Comparison of ENCODE assay signal across 27 mouse cellular contexts in genomic region chr6:30594364-30594763, GRCm38 (mm10). TPM values are rescaled to one million over a fixed set of nuclear protein-coding genes. Genes with fewer than 3 reads are reported as not detected.
DNase-seq lines count a peak whose midpoint lies in the region; ATAC-seq and TF ChIP-seq lines count a peak whose summit lies in the region.
"Had no signal": no experiment of that assay in that cellular context is flagged by ENCODE, and none has a peak within 500 bp of the region (broad histone marks: within the 10 kb centered on the region; RNA-seq: fewer than 3 reads in every experiment).

No protein-coding gene starts in this region.

- WGBS in forebrain, embryonic 11.5 days = 83% methylated on average over 7 of the region's 7 CpGs
- WGBS in forebrain, postnatal 0 days = 87% methylated on average over 7 of the region's 7 CpGs
- 39% methylated on average over 7 of the region's 7 CpGs for WGBS in heart, embryonic 10.5 days
- 73% methylated on average over 7 of the region's 7 CpGs for WGBS in hindbrain, embryonic 13.5 days
- 77% methylated on average over 7 of the region's 7 CpGs for WGBS in hindbrain, embryonic 11.5 days

- no peak overlapping the region for H3K27ac ChIP-seq in forebrain, embryonic 11.5 days (ENCODE audit: low read depth, low read length)
- no peak overlapping the region for H3K27ac ChIP-seq in forebrain, postnatal 0 days (ENCODE audit: low read depth, low read length)
- peak overlapping the region; percentile 31; the same call in 1 of the 2 replicates for H3K27ac ChIP-seq in heart, embryonic 10.5 days
- 0 out of 2 replicates have a peak overlapping the region, but pooled peaks have one; percentile 3 for H3K27ac ChIP-seq in hindbrain, embryonic 13.5 days
- H3K27ac ChIP-seq in hindbrain, embryonic 11.5 days (ENCODE audit: low read depth, low read length) = no peak overlapping the region
- H3K27ac ChIP-seq: forebrain, embryonic 12.5 days had no signal

- no peaks in the 10 kb centered on the region for H3K9me3 ChIP-seq in forebrain, embryonic 11.5 days (ENCODE audit: control insufficient read depth, low read length)
- no peaks in the 10 kb centered on the region for H3K9me3 ChIP-seq in forebrain, postnatal 0 days (ENCODE audit: low read length)
- no peaks in the 10 kb centered on the region for H3K9me3 ChIP-seq in heart, embryonic 10.5 days
- H3K9me3 ChIP-seq in hindbrain, embryonic 13.5 days = no peaks in the 10 kb centered on the region
- H3K9me3 ChIP-seq in hindbrain, embryonic 11.5 days (ENCODE audit: control insufficient read depth, low read length) = no peaks in the 10 kb centered on the region
- H3K9me3 ChIP-seq: embryonic facial prominence, embryonic 13.5 days; embryonic facial prominence, embryonic 15.5 days; forebrain, embryonic 12.5 days had no signal

- H3K9ac ChIP-seq in forebrain, embryonic 11.5 days (ENCODE audit: low read length) = no peak overlapping the region
- no peak overlapping the region for H3K9ac ChIP-seq in forebrain, postnatal 0 days
- no peak overlapping the region for H3K9ac ChIP-seq in hindbrain, embryonic 13.5 days
- no peak overlapping the region for H3K9ac ChIP-seq in hindbrain, embryonic 11.5 days (ENCODE audit: low read depth, low read length)
- H3K9ac ChIP-seq: embryonic facial prominence, embryonic 13.5 days; embryonic facial prominence, embryonic 15.5 days; forebrain, embryonic 12.5 days had no signal

- H3K4me2 ChIP-seq in forebrain, embryonic 11.5 days (ENCODE audit: low read depth, low read length, severe bottlenecking) = no peak overlapping the region
- no peak overlapping the region for H3K4me2 ChIP-seq in forebrain, postnatal 0 days (ENCODE audit: low read depth)
- H3K4me2 ChIP-seq in hindbrain, embryonic 13.5 days = no peak overlapping the region
- H3K4me2 ChIP-seq in hindbrain, embryonic 11.5 days (replicated peaks; ENCODE audit: low read depth, low read length) = no peak overlapping the region
- H3K4me2 ChIP-seq: embryonic facial prominence, embryonic 13.5 days; embryonic facial prominence, embryonic 15.5 days; forebrain, embryonic 12.5 days had no signal

- H3K4me1 ChIP-seq in forebrain, embryonic 11.5 days (replicated peaks; ENCODE audit: control insufficient read depth, insufficient read depth, low read length) = no peaks in the 10 kb centered on the region; the same call in 1 of the 2 replicates
- H3K4me1 ChIP-seq in forebrain, postnatal 0 days (ENCODE audit: insufficient read depth) = no peaks in the 10 kb centered on the region
- peaks cover 44% of the 10 kb centered on the region for H3K4me1 ChIP-seq in heart, embryonic 10.5 days
- peaks cover 30% of the 10 kb centered on the region for H3K4me1 ChIP-seq in hindbrain, embryonic 13.5 days (replicated peaks)
- no peaks in the 10 kb centered on the region for H3K4me1 ChIP-seq in hindbrain, embryonic 11.5 days (replicated peaks; ENCODE audit: control insufficient read depth, insufficient read depth, low read length)
- H3K4me1 ChIP-seq: embryonic facial prominence, embryonic 15.5 days had no signal

- DNase-seq in forebrain, embryonic 11.5 days (ENCODE audit: low spot score) = peak; percentile 4
- DNase-seq in forebrain, postnatal 0 days = no peak
- peak; percentile 66 for DNase-seq in heart, embryonic 10.5 days (ENCODE audit: low spot score)
- DNase-seq in heart, adult 18-20 months = no peak
- no peak for DNase-seq in hindbrain, embryonic 11.5 days (ENCODE audit: low spot score)
- DNase-seq in gastrocnemius, postnatal 25 days = no peak
- DNase-seq: adrenal gland, adult 2 months; adrenal gland, postnatal 10 days; adrenal gland, postnatal 25 days; cerebellum, adult 11 months; cerebellum, adult 18-20 months; cerebellum, adult 8-10 months; cerebellum, adult 9-11 months; cerebellum, postnatal 14 days; cerebellum, postnatal 36 days; embryo, embryonic 11 days had no signal

- H3K27me3 ChIP-seq in forebrain, embryonic 11.5 days (ENCODE audit: control insufficient read depth, insufficient read depth, low read length) = no peaks in the 10 kb centered on the region
- no peaks in the 10 kb centered on the region for H3K27me3 ChIP-seq in forebrain, postnatal 0 days (ENCODE audit: insufficient read depth, low read length)
- H3K27me3 ChIP-seq in heart, embryonic 10.5 days (ENCODE audit: insufficient read depth, poor library complexity, severe bottlenecking) = no peaks in the 10 kb centered on the region
- no peaks in the 10 kb centered on the region for H3K27me3 ChIP-seq in hindbrain, embryonic 13.5 days
- H3K27me3 ChIP-seq in hindbrain, embryonic 11.5 days (ENCODE audit: control insufficient read depth, insufficient read depth, low read length) = no peaks in the 10 kb centered on the region
- H3K27me3 ChIP-seq: embryonic facial prominence, embryonic 13.5 days; embryonic facial prominence, embryonic 15.5 days; forebrain, embryonic 12.5 days had no signal

- ATAC-seq in forebrain, embryonic 11.5 days (replicated peaks; ENCODE audit: low FRiP score) = no peak
- ATAC-seq in forebrain, postnatal 0 days = no peak
- no peak for ATAC-seq in hindbrain, embryonic 13.5 days (ENCODE audit: low FRiP score)
- no peak for ATAC-seq in hindbrain, embryonic 11.5 days (ENCODE audit: low FRiP score)
- ATAC-seq: forebrain, embryonic 14.5 days had no signal

- no peaks in the 10 kb centered on the region for H3K36me3 ChIP-seq in forebrain, embryonic 11.5 days (ENCODE audit: control insufficient read depth, insufficient read depth, low read length)
- H3K36me3 ChIP-seq in forebrain, postnatal 0 days (ENCODE audit: insufficient read depth) = no peaks in the 10 kb centered on the region
- H3K36me3 ChIP-seq in heart, embryonic 10.5 days = no peaks in the 10 kb centered on the region
- H3K36me3 ChIP-seq in hindbrain, embryonic 13.5 days = no peaks in the 10 kb centered on the region
- no peaks in the 10 kb centered on the region for H3K36me3 ChIP-seq in hindbrain, embryonic 11.5 days (ENCODE audit: control insufficient read depth, insufficient read depth, low read length)
- H3K36me3 ChIP-seq: embryonic facial prominence, embryonic 13.5 days; embryonic facial prominence, embryonic 15.5 days had no signal

- no peak overlapping the region for H3K4me3 ChIP-seq in forebrain, embryonic 11.5 days (ENCODE audit: low read depth, low read length)
- H3K4me3 ChIP-seq in forebrain, postnatal 0 days (ENCODE audit: low read depth, low read length) = no peak overlapping the region
- H3K4me3 ChIP-seq in heart, embryonic 10.5 days = no peak overlapping the region
- no peak overlapping the region for H3K4me3 ChIP-seq in hindbrain, embryonic 13.5 days
- no peak overlapping the region for H3K4me3 ChIP-seq in hindbrain, embryonic 11.5 days (ENCODE audit: low read depth, low read length)
- H3K4me3 ChIP-seq: embryonic facial prominence, embryonic 13.5 days; embryonic facial prominence, embryonic 15.5 days; erythroblast, embryonic 14.5 days; forebrain, embryonic 12.5 days had no signal

- TF ChIP-seq CTCF in forebrain, postnatal 0 days (IDR thresholded peaks at IDR 0.05; ENCODE audit: low read depth) = no peak

RNA-seq across cellular contexts. Expression of gene Cpa5, which starts 16.4 kb away (rescaled TPM):
- 0.15 and 0.72 TPM in 2 replicates for polyA plus RNA-seq in forebrain, embryonic 11.5 days (2014; fragmentation: Nextera tagmentation; extraction: Ambion mirVana)
- not detected in 2 replicates for total RNA-seq in forebrain, postnatal 0 days (2014; rRNA removed)
- polyA plus RNA-seq in forebrain, postnatal 0 days (2015; fragmentation: Nextera tagmentation; extraction: Ambion mirVana) = 0.11 TPM in 1 of 2 replicates, not detected in the other
- polyA plus RNA-seq in heart, embryonic 10.5 days (2016; fragmentation: Nextera tagmentation; extraction: Ambion mirVana) = 0.97 and 2.1 TPM in 2 replicates
- total RNA-seq in heart, adult 18-20 months (2021) = not detected
- polyA plus RNA-seq in hindbrain, embryonic 13.5 days (2015; fragmentation: Nextera tagmentation; extraction: Ambion mirVana) = not detected in 2 replicates
- polyA plus RNA-seq in hindbrain, embryonic 11.5 days (2014; fragmentation: Nextera tagmentation; extraction: Ambion mirVana) = 0.15 TPM in 1 of 2 replicates, not detected in the other
- not detected for total RNA-seq in gastrocnemius, postnatal 25 days (2021)
- total RNA-seq: adrenal gland, adult 2 months; adrenal gland, postnatal 10 days; adrenal gland, postnatal 25 days; adrenal gland, postnatal 4 days; common myeloid progenitor, adult 5-6 weeks; ES-E14; MEL had no signal
- polyA plus RNA-seq: adrenal gland, adult 2 months; C2C12; erythroblast, embryonic 14.5 days had no signal

RNA-seq across cellular contexts. Expression of gene Cpa4, which starts 26.2 kb away (rescaled TPM):
- 5.4 and 5.6 TPM in 2 replicates for polyA plus RNA-seq in forebrain, embryonic 11.5 days (2014; fragmentation: Nextera tagmentation; extraction: Ambion mirVana)
- total RNA-seq in forebrain, postnatal 0 days (2014; rRNA removed) = 0.23 and 0.38 TPM in 2 replicates
- polyA plus RNA-seq in forebrain, postnatal 0 days (2015; fragmentation: Nextera tagmentation; extraction: Ambion mirVana) = 0.58 and 0.88 TPM in 2 replicates
- polyA plus RNA-seq in heart, embryonic 10.5 days (2016; fragmentation: Nextera tagmentation; extraction: Ambion mirVana) = 1.2 and 1.7 TPM in 2 replicates
- not detected for total RNA-seq in heart, adult 18-20 months (2021)
- 1.4 and 1.5 TPM in 2 replicates for polyA plus RNA-seq in hindbrain, embryonic 13.5 days (2015; fragmentation: Nextera tagmentation; extraction: Ambion mirVana)
- 3.5 and 3.9 TPM in 2 replicates for polyA plus RNA-seq in hindbrain, embryonic 11.5 days (2014; fragmentation: Nextera tagmentation; extraction: Ambion mirVana)
- not detected for total RNA-seq in gastrocnemius, postnatal 25 days (2021)
- total RNA-seq: common myeloid progenitor, adult 5-6 weeks; ES-E14; MEL had no signal
- polyA plus RNA-seq: C2C12; erythroblast, embryonic 14.5 days had no signal

RNA-seq across cellular contexts. Expression of gene Cpa1, which starts 44.7 kb away (rescaled TPM):
- polyA plus RNA-seq in forebrain, embryonic 11.5 days (2014; fragmentation: Nextera tagmentation; extraction: Ambion mirVana) = 0.16 TPM in 1 of 2 replicates, not detected in the other
- 1.1 TPM in 1 of 2 replicates, not detected in the other for total RNA-seq in forebrain, postnatal 0 days (2014; rRNA removed)
- polyA plus RNA-seq in forebrain, postnatal 0 days (2015; fragmentation: Nextera tagmentation; extraction: Ambion mirVana) = 0.29 and 0.69 TPM in 2 replicates
- 3.9 and 4.3 TPM in 2 replicates for polyA plus RNA-seq in heart, embryonic 10.5 days (2016; fragmentation: Nextera tagmentation; extraction: Ambion mirVana)
- not detected for total RNA-seq in heart, adult 18-20 months (2021)
- 0.71 and 1.1 TPM in 2 replicates for polyA plus RNA-seq in hindbrain, embryonic 13.5 days (2015; fragmentation: Nextera tagmentation; extraction: Ambion mirVana)
- polyA plus RNA-seq in hindbrain, embryonic 11.5 days (2014; fragmentation: Nextera tagmentation; extraction: Ambion mirVana) = 0.11 and 0.28 TPM in 2 replicates
- not detected for total RNA-seq in gastrocnemius, postnatal 25 days (2021)
- total RNA-seq: adrenal gland, adult 2 months; adrenal gland, postnatal 25 days; common myeloid progenitor, adult 5-6 weeks; ES-E14; MEL had no signal
- polyA plus RNA-seq: adrenal gland, adult 2 months; C2C12; erythroblast, embryonic 14.5 days; forebrain, embryonic 12.5 days had no signal

RNA-seq across cellular contexts. Expression of gene Cpa2, which starts 53.0 kb away (rescaled TPM):
- polyA plus RNA-seq in forebrain, embryonic 11.5 days (2014; fragmentation: Nextera tagmentation; extraction: Ambion mirVana) = 4.0 TPM in 2 replicates
- total RNA-seq in forebrain, postnatal 0 days (2014; rRNA removed) = 6.8 and 10.0 TPM in 2 replicates
- 16.6 and 17.1 TPM in 2 replicates for polyA plus RNA-seq in forebrain, postnatal 0 days (2015; fragmentation: Nextera tagmentation; extraction: Ambion mirVana)
- 17.8 and 29.1 TPM in 2 replicates for polyA plus RNA-seq in heart, embryonic 10.5 days (2016; fragmentation: Nextera tagmentation; extraction: Ambion mirVana)
- total RNA-seq in heart, adult 18-20 months (2021) = under 1 TPM in 1 of 2 experiments, not detected in 1; 0.25 TPM
- 6.9 and 8.7 TPM in 2 replicates for polyA plus RNA-seq in hindbrain, embryonic 13.5 days (2015; fragmentation: Nextera tagmentation; extraction: Ambion mirVana)
- 6.8 and 9.4 TPM in 2 replicates for polyA plus RNA-seq in hindbrain, embryonic 11.5 days (2014; fragmentation: Nextera tagmentation; extraction: Ambion mirVana)
- not detected for total RNA-seq in gastrocnemius, postnatal 25 days (2021)
- total RNA-seq: common myeloid progenitor, adult 5-6 weeks had no signal
- polyA plus RNA-seq: adrenal gland, adult 2 months; C2C12; erythroblast, embryonic 14.5 days had no signal

Comparison
In these comparisons a context has a peak if more than half of its experiments do, and no peak if none do; other contexts are left out.
1. DNase-seq: peak in forebrain, embryonic 11.5 days (single experiment) and heart, embryonic 10.5 days (single experiment); none in forebrain, postnatal 0 days (single experiment), heart, adult 18-20 months (0 of 2), hindbrain, embryonic 11.5 days (single experiment) and gastrocnemius, postnatal 25 days (single experiment).
2. H3K27ac ChIP-seq: peak in heart, embryonic 10.5 days (single experiment) and hindbrain, embryonic 13.5 days (single experiment); none in forebrain, embryonic 11.5 days (single experiment), forebrain, postnatal 0 days (single experiment) and hindbrain, embryonic 11.5 days (single experiment).